Mouse (Mus musculus) hindbrain, embryonic 13.5 days (tissue): ENCODE measurements around the gene Eif6. TPM values are rescaled to one million over a fixed set of nuclear protein-coding genes. Genes with fewer than 3 reads are reported as not detected.
"Not testable (repeated sequence)": the region's sequence is repeated elsewhere in the genome, so short reads cannot be mapped to it uniquely, and the experiment has no call there.

Source experiments
- ATAC-seq: fragments of 200-750 bp; cut with Nextera tagmentation; 2 replicates; pipeline ENCODE4 v1.8.0; 2017; ENCODE audit warnings: moderate TSS enrichment; ENCODE audit not compliant: low FRiP score
- H3K27ac ChIP-seq: fragments of 300-500 bp; sonication (generic); 2 replicates; pipeline ENCODE4 v1.5.1; 2015; ENCODE audit warnings: inconsistent platforms, mild to moderate bottlenecking, moderate library complexity
- H3K27me3 ChIP-seq: fragments of 300-500 bp; sonication (generic); 2 replicates; pipeline ENCODE4 v1.6.1; 2015; ENCODE audit warnings: mild to moderate bottlenecking, inconsistent platforms
- H3K36me3 ChIP-seq: fragments of 300-500 bp; sonication (generic); 2 replicates; pipeline ENCODE4 v1.6.1; 2015; ENCODE audit warnings: mild to moderate bottlenecking, inconsistent platforms
- H3K4me1 ChIP-seq: fragments of 300-500 bp; sonication (generic); replicated peaks from 2 replicates; pipeline ENCODE4 v1.6.1; 2015; ENCODE audit warnings: inconsistent platforms
- H3K4me2 ChIP-seq: fragments of 300-500 bp; sonication (generic); 2 replicates; pipeline ENCODE4 v1.6.1; 2015; ENCODE audit warnings: inconsistent platforms, mild to moderate bottlenecking, moderate library complexity
- H3K4me3 ChIP-seq: fragments of 300-500 bp; sonication (generic); 2 replicates; pipeline ENCODE4 v1.5.1; 2015; ENCODE audit warnings: mild to moderate bottlenecking, inconsistent platforms
- H3K9ac ChIP-seq: fragments of 300-500 bp; sonication (generic); 2 replicates; pipeline ENCODE4 v1.6.1; 2015; ENCODE audit warnings: mild to moderate bottlenecking, inconsistent platforms
- H3K9me3 ChIP-seq: fragments of 300-500 bp; sonication (generic); 2 replicates; pipeline ENCODE4 v1.6.1; 2016; ENCODE audit warnings: inconsistent platforms
- WGBS: fragments of 180-500 bp; shearing (Covaris S2); methylation state at CpG from one replicate; pipeline ENCODE4 v1.1.7; 2015; 5-methylcytosine and 5-hydroxymethylcytosine counted together
- polyA plus RNA-seq: library from polyadenylated mRNA; unstranded; fragments of >200 nt; fragmentation: Nextera tagmentation; extraction: Ambion mirVana; gene quantifications from 2 replicates; pipeline ENCODE4 v1.2.1, GENCODE M21; 2015

Eif6 gene
- polyA plus RNA-seq, 1 experiment from 2014 or later = 148 TPM

- Histone ChIP-seq H3K9ac (no peak overlapping the region), H3K27ac (no peak overlapping the region), H3K4me1 (no peaks in the 10 kb centered on the region), H3K4me2 (no peak overlapping the region), H3K27me3 (no peaks in the 10 kb centered on the region), H3K4me3 (no peak overlapping the region), H3K36me3 (peaks cover 71% of the 10 kb centered on the region), H3K9me3 (no peaks in the 10 kb centered on the region)
- 73% methylated on average over 7 of the region's 7 CpGs for WGBS
- no peak for ATAC-seq
Measured at GRCm38 (mm10) chr2:155849464-155849863, 22.7 kb upstream of the Eif6 start.

- Histone ChIP-seq H3K9me3 (no peaks in the 10 kb centered on the region), H3K27me3 (no peaks in the 10 kb centered on the region), H3K4me2 (no peak overlapping the region), H3K4me1 (no peaks in the 10 kb centered on the region), H3K27ac (no peak overlapping the region), H3K4me3 (no peak overlapping the region), H3K36me3 (peaks cover 66% of the 10 kb centered on the region), H3K9ac (no peak overlapping the region)
- no peak; the same call in 1 of the 2 replicates for ATAC-seq
- 37% methylated on average over 6 of the region's 6 CpGs for WGBS
Measured at GRCm38 (mm10) chr2:155848291-155848690, 21.6 kb upstream of the Eif6 start.

GRCm38 (mm10) chr2:155846930-155847329 is 20.2 kb upstream of the Eif6 start:
- H3K4me1 ChIP-seq = no peaks in the 10 kb centered on the region
- no peak overlapping the region for H3K4me2 ChIP-seq

GRCm38 (mm10) chr2:155838961-155839360 is 12.2 kb upstream of the Eif6 start:
- no peak for ATAC-seq
- 79% methylated on average over 4 of the region's 4 CpGs for WGBS
- H3K4me3 ChIP-seq = no peak overlapping the region

More at GRCm38 (mm10) chr2:155846930-155847329, 20.2 kb upstream of the Eif6 start:
- Histone ChIP-seq H3K4me3 (no peak overlapping the region), H3K27ac (no peak overlapping the region), H3K36me3 (peaks cover 58% of the 10 kb centered on the region), H3K9me3 (no peaks in the 10 kb centered on the region), H3K9ac (no peak overlapping the region), H3K27me3 (no peaks in the 10 kb centered on the region)
- ATAC-seq = no peak
- WGBS = 89% methylated on average over 8 of the region's 8 CpGs

GRCm38 (mm10) chr2:155837961-155838360 is 11.2 kb upstream of the Eif6 start:
- Histone ChIP-seq H3K9me3 (no peaks in the 10 kb centered on the region), H3K9ac (no peak overlapping the region), H3K27ac (no peak overlapping the region), H3K4me3 (no peak overlapping the region), H3K4me1 (no peaks in the 10 kb centered on the region), H3K27me3 (peaks cover 4% of the 10 kb centered on the region; the same call in 1 of the 2 replicates), H3K4me2 (no peak overlapping the region), H3K36me3 (no peaks in the 10 kb centered on the region)
- WGBS = 77% methylated on average over 3 of the region's 3 CpGs
- no peak for ATAC-seq

More at GRCm38 (mm10) chr2:155838961-155839360, 12.2 kb upstream of the Eif6 start:
- H3K4me1 ChIP-seq = no peaks in the 10 kb centered on the region
- peaks cover 4% of the 10 kb centered on the region; the same call in 1 of the 2 replicates for H3K27me3 ChIP-seq
- H3K4me2 ChIP-seq = no peak overlapping the region
- H3K36me3 ChIP-seq = no peaks in the 10 kb centered on the region
- no peak overlapping the region for H3K27ac ChIP-seq
- H3K9me3 ChIP-seq = no peaks in the 10 kb centered on the region
- no peak overlapping the region for H3K9ac ChIP-seq

- Histone ChIP-seq H3K9ac (no peak within 1 kb of the TSS), H3K4me2 (no peak within 1 kb of the TSS), H3K27ac (no peak within 1 kb of the TSS), H3K27me3 (peaks cover 4% of the 10 kb centered on the region; the same call in 1 of the 2 replicates), H3K9me3 (no peaks in the 10 kb centered on the region), H3K4me1 (no peaks in the 10 kb centered on the region), H3K4me3 (no peak within 1 kb of the TSS), H3K36me3 (no peaks in the 10 kb centered on the region)
- ATAC-seq = no peak
- 76% methylated on average over 9 of the region's 9 CpGs for WGBS
Measured at GRCm38 (mm10) chr2:155834732-155835131, 8.0 kb upstream of the Eif6 start, which contains the start of gene Fam83c. TSS of gene Fam83c (minus strand) at chr2:155834854.

GRCm38 (mm10) chr2:155832087-155832486 is 5.4 kb upstream of the Eif6 start:
- H3K36me3 ChIP-seq, ATAC-seq, H3K4me3 ChIP-seq, H3K27ac ChIP-seq, H3K27me3 ChIP-seq, H3K9me3 ChIP-seq, H3K4me2 ChIP-seq, H3K9ac ChIP-seq: not testable (repeated sequence)
- WGBS = 72% methylated on average over 1 of the region's 1 CpGs
- H3K4me1 ChIP-seq = peaks cover 11% of the 10 kb centered on the region

- H3K27me3 ChIP-seq = no peaks in the 10 kb centered on the region
Measured at GRCm38 (mm10) chr2:155831302-155831701, 4.6 kb upstream of the Eif6 start.

GRCm38 (mm10) chr2:155830841-155831240 is 4.1 kb upstream of the Eif6 start:
- ATAC-seq = no peak
- WGBS = 94% methylated on average over 8 of the region's 8 CpGs

More at GRCm38 (mm10) chr2:155831302-155831701, 4.6 kb upstream of the Eif6 start:
- no peak overlapping the region for H3K4me2 ChIP-seq
- no peak for ATAC-seq
- H3K9me3 ChIP-seq = no peaks in the 10 kb centered on the region
- H3K9ac ChIP-seq = no peak overlapping the region
- WGBS = 60% methylated on average over 9 of the region's 9 CpGs
- no peak overlapping the region for H3K27ac ChIP-seq
- peaks cover 14% of the 10 kb centered on the region for H3K4me1 ChIP-seq
- no peaks in the 10 kb centered on the region for H3K36me3 ChIP-seq
- no peak overlapping the region for H3K4me3 ChIP-seq

GRCm38 (mm10) chr2:155825904-155826629 is 658 bp downstream of the Eif6 start:
- Histone ChIP-seq H3K4me3 (peak overlapping the region; percentile 93), H3K36me3 (peaks cover 29% of the 10 kb centered on the region), H3K4me2 (peak overlapping the region; percentile 93), H3K9ac (peak overlapping the region; percentile 85), H3K4me1 (peaks cover 27% of the 10 kb centered on the region), H3K9me3 (no peaks in the 10 kb centered on the region), H3K27me3 (no peaks in the 10 kb centered on the region), H3K27ac (peak overlapping the region; percentile 83)
- WGBS = 3% methylated on average over 51 of the region's 52 CpGs
- no peak; the same call in 1 of the 2 replicates for ATAC-seq

More at GRCm38 (mm10) chr2:155830841-155831240, 4.1 kb upstream of the Eif6 start:
- Histone ChIP-seq H3K4me3 (no peak overlapping the region), H3K27me3 (no peaks in the 10 kb centered on the region), H3K9me3 (no peaks in the 10 kb centered on the region), H3K9ac (no peak overlapping the region), H3K4me1 (peaks cover 17% of the 10 kb centered on the region), H3K4me2 (no peak overlapping the region), H3K27ac (no peak overlapping the region), H3K36me3 (no peaks in the 10 kb centered on the region)

GRCm38 (mm10) chr2:155823722-155824121 is 3.0 kb downstream of the Eif6 start:
- H3K4me3 ChIP-seq = no peak overlapping the region
- H3K4me2 ChIP-seq = no peak overlapping the region
- H3K4me1 ChIP-seq = peaks cover 41% of the 10 kb centered on the region
- H3K27me3 ChIP-seq = no peaks in the 10 kb centered on the region
- H3K27ac ChIP-seq = no peak overlapping the region
- H3K9ac ChIP-seq = no peak overlapping the region
- no peak for ATAC-seq
- no peaks in the 10 kb centered on the region for H3K9me3 ChIP-seq
- peaks cover 45% of the 10 kb centered on the region for H3K36me3 ChIP-seq
- WGBS = 96% methylated on average over 8 of the region's 8 CpGs

- no peaks in the 10 kb centered on the region for H3K27me3 ChIP-seq
- no peak overlapping the region for H3K9ac ChIP-seq
Measured at GRCm38 (mm10) chr2:155820779-155821178, 5.9 kb downstream of the Eif6 start.

More at GRCm38 (mm10) chr2:155820779-155821178, 5.9 kb downstream of the Eif6 start:
- H3K4me3 ChIP-seq = no peak overlapping the region
- no peak overlapping the region for H3K27ac ChIP-seq
- peaks cover 65% of the 10 kb centered on the region for H3K36me3 ChIP-seq
- whole genome bisulfite sequencing = 95% methylated on average over 5 of the region's 5 CpGs
- ATAC-seq = no peak
- H3K4me1 ChIP-seq = peaks cover 42% of the 10 kb centered on the region
- H3K4me2 ChIP-seq = no peak overlapping the region
- H3K9me3 ChIP-seq = no peaks in the 10 kb centered on the region
